Mouse (Mus musculus): Measurements from ENCODE around the gene Idi1.

- TF ChIP-seq EP300 (optimal IDR thresholded peaks at IDR 0.05) (no peak), CTCF (IDR thresholded peaks at IDR 0.05; ENCODE audit: low read depth) (no peak)
Observed at GRCm38 (mm10) chr13:8839111-8839510, 46.2 kb upstream of the Idi1 start.

Data from stomach, postnatal 0 days (tissue).